Mouse (Mus musculus) myocyte (in vitro differentiated cells): ENCODE data around the gene Sox5. TPM values are rescaled to one million over a fixed set of nuclear protein-coding genes. Genes with fewer than 3 reads are reported as not detected.

Source experiments
- H3K27me3 ChIP-seq: one replicate; pipeline ENCODE4 v1.6.1; 2011; ENCODE audit not compliant: control insufficient read depth, insufficient read depth, insufficient read length
- H3K36me3 ChIP-seq: one replicate; pipeline ENCODE4 v1.6.1; 2011; ENCODE audit not compliant: control insufficient read depth, insufficient read depth
- H3K4me2 ChIP-seq: one replicate; pipeline ENCODE4 v1.6.1; 2011; ENCODE audit warnings: low read depth, control low read depth
- H3K4me3 ChIP-seq: one replicate; pipeline ENCODE4 v1.5.1; 2011; ENCODE audit warnings: mild to moderate bottlenecking, control low read depth, moderate library complexity
- H3K79me2 ChIP-seq: one replicate; pipeline ENCODE4 v1.6.1; 2011; ENCODE audit not compliant: control insufficient read depth, insufficient read depth
- H3ac ChIP-seq: one replicate; pipeline ENCODE4 v1.6.1; 2011; ENCODE audit not compliant: control insufficient read depth, insufficient read length
- CEBPB ChIP-seq: IDR thresholded peaks from 2 replicates; pipeline ENCODE4 v1.6.1; 2011; ENCODE audit warnings: mild to moderate bottlenecking, moderate library complexity; ENCODE audit not compliant: poor library complexity, insufficient read depth, severe bottlenecking
- E2F4 ChIP-seq: IDR thresholded peaks from one replicate; pipeline ENCODE4 v1.6.1; 2011; ENCODE audit warnings: mild to moderate bottlenecking, control low read depth, moderate library complexity; ENCODE audit not compliant: insufficient read depth
- MAX ChIP-seq: IDR thresholded peaks from one replicate; pipeline ENCODE4 v1.6.1; 2011; ENCODE audit warnings: low read depth, mild to moderate bottlenecking, control low read depth
- MYOD1 ChIP-seq, 3 experiments: IDR thresholded peaks; one replicate each; pipeline ENCODE4 v1.6.1; 2011; ENCODE audit warnings: control low read depth in 2 of 3, low read depth in 2 of 3, mild to moderate bottlenecking in 2 of 3, moderate library complexity in 1 of 3; ENCODE audit not compliant: insufficient read length in 2 of 3, control insufficient read depth in 1 of 3
- MYOG ChIP-seq, 3 experiments: IDR thresholded peaks; one replicate each; pipeline ENCODE4 v1.6.1; 2011; ENCODE audit warnings: control low read depth in 2 of 3, low read depth in 2 of 3, mild to moderate bottlenecking in 2 of 3; ENCODE audit not compliant: insufficient read length in 2 of 3, control insufficient read depth in 1 of 3, insufficient read depth in 1 of 3
- POLR2A ChIP-seq: IDR thresholded peaks from one replicate; pipeline ENCODE4 v1.6.1; 2011; ENCODE audit warnings: low read depth, mild to moderate bottlenecking, control low read depth, moderate library complexity; ENCODE audit not compliant: insufficient read length
- POLR2AphosphoS2 ChIP-seq: IDR thresholded peaks from one replicate; pipeline ENCODE4 v1.6.1; 2011; ENCODE audit warnings: low read depth, control low read depth; ENCODE audit not compliant: insufficient read length
- REST ChIP-seq: IDR thresholded peaks from one replicate; pipeline ENCODE4 v1.6.1; 2011; ENCODE audit warnings: mild to moderate bottlenecking, control low read depth, moderate library complexity; ENCODE audit not compliant: insufficient read depth, insufficient read length
- SRF ChIP-seq: IDR thresholded peaks from one replicate; pipeline ENCODE4 v1.6.1; 2011; ENCODE audit warnings: low read depth; ENCODE audit not compliant: control insufficient read depth, insufficient read length
- TCF12 ChIP-seq: IDR thresholded peaks from one replicate; pipeline ENCODE4 v1.6.1; 2011; ENCODE audit warnings: mild to moderate bottlenecking, control low read depth; ENCODE audit not compliant: poor library complexity, insufficient read depth, severe bottlenecking
- TCF3 ChIP-seq: IDR thresholded peaks from one replicate; pipeline ENCODE4 v1.6.1; 2011; ENCODE audit warnings: low read depth, control low read depth; ENCODE audit not compliant: insufficient read length
- USF1 ChIP-seq: IDR thresholded peaks from one replicate; pipeline ENCODE4 v1.6.1; 2011; ENCODE audit warnings: low read depth, mild to moderate bottlenecking, control low read depth, moderate library complexity
- polyA plus RNA-seq: library from polyadenylated mRNA; unstranded; fragments of >200 nt; fragmentation: generic; extraction: Trizol; gene quantifications from one replicate; pipeline ENCODE4 v1.2.1, GENCODE M21; 2012; ENCODE audit warnings: missing spikeins

Gene Sox5
- polyA plus RNA-seq, 1 experiment: 0.50 TPM

- H3K4me2 ChIP-seq: no peak overlapping the region
- H3K27me3 ChIP-seq: no peaks in the 10 kb centered on the region
- no peaks in the 10 kb centered on the region for H3K79me2 ChIP-seq
- no peak overlapping the region for H3K4me3 ChIP-seq
- TF ChIP-seq MYOG (IDR thresholded peaks at IDR 0.05; ENCODE audit: control insufficient read depth in 1 of 3, insufficient read depth in 1 of 3, insufficient read length in 2 of 3, low read depth in 2 of 3) (no peak), POLR2AphosphoS2 (no peak), REST (no peak), MAX (no peak), POLR2A (no peak), E2F4 (no peak), USF1 (no peak), MYOD1 (IDR thresholded peaks at IDR 0.05; ENCODE audit: control insufficient read depth in 1 of 3, insufficient read length in 2 of 3, low read depth in 2 of 3) (no peak), SRF (no peak), TCF3 (no peak), TCF12 (no peak)
- no peak overlapping the region for H3ac ChIP-seq
- H3K36me3 ChIP-seq: no peaks in the 10 kb centered on the region
Measured at GRCm38 (mm10) chr6:144265752-144266151, 516.0 kb downstream of the Sox5 start.

GRCm38 (mm10) chr6:144265004-144265403 is 516.8 kb downstream of the Sox5 start:
- H3K79me2 ChIP-seq: no peaks in the 10 kb centered on the region
- no peaks in the 10 kb centered on the region for H3K36me3 ChIP-seq
- no peak overlapping the region for H3K4me2 ChIP-seq
- H3K4me3 ChIP-seq: no peak overlapping the region
- no peaks in the 10 kb centered on the region for H3K27me3 ChIP-seq
- TF ChIP-seq CEBPB: no peak
- no peak for TF ChIP-seq MAX
- TF ChIP-seq TCF3: no peak
- no peak for TF ChIP-seq MYOG (IDR thresholded peaks at IDR 0.05; ENCODE audit: control insufficient read depth in 1 of 3, insufficient read depth in 1 of 3, insufficient read length in 2 of 3, low read depth in 2 of 3)
- TF ChIP-seq SRF: no peak
- TF ChIP-seq MYOD1 (IDR thresholded peaks at IDR 0.05; ENCODE audit: control insufficient read depth in 1 of 3, insufficient read length in 2 of 3, low read depth in 2 of 3): no peak
- TF ChIP-seq E2F4: no peak
- TF ChIP-seq POLR2A: no peak
- TF ChIP-seq TCF12: no peak
- no peak for TF ChIP-seq REST
- TF ChIP-seq POLR2AphosphoS2: no peak
- TF ChIP-seq USF1: no peak
- H3ac ChIP-seq: no peak overlapping the region

- Histone ChIP-seq H3K36me3 (no peaks in the 10 kb centered on the region), H3K27me3 (no peaks in the 10 kb centered on the region), H3K4me3 (no peak overlapping the region), H3K4me2 (no peak overlapping the region), H3K79me2 (no peaks in the 10 kb centered on the region), H3ac (no peak overlapping the region)
- TF ChIP-seq POLR2A (no peak), CEBPB (no peak), REST (no peak), E2F4 (no peak), USF1 (no peak), MAX (no peak), MYOG (IDR thresholded peaks at IDR 0.05; ENCODE audit: control insufficient read depth in 1 of 3, insufficient read depth in 1 of 3, insufficient read length in 2 of 3, low read depth in 2 of 3) (no peak), TCF3 (no peak), POLR2AphosphoS2 (no peak), SRF (no peak), TCF12 (no peak), MYOD1 (IDR thresholded peaks at IDR 0.05; ENCODE audit: control insufficient read depth in 1 of 3, insufficient read length in 2 of 3, low read depth in 2 of 3) (no peak)
Measured at GRCm38 (mm10) chr6:144264320-144264915, 517.4 kb downstream of the Sox5 start.

- TF ChIP-seq TCF3 (no peak), POLR2AphosphoS2 (no peak), E2F4 (no peak), REST (no peak), MAX (no peak), USF1 (no peak), SRF (no peak), CEBPB (no peak), POLR2A (no peak), MYOG (IDR thresholded peaks at IDR 0.05; ENCODE audit: control insufficient read depth in 1 of 3, insufficient read depth in 1 of 3, insufficient read length in 2 of 3, low read depth in 2 of 3) (no peak), TCF12 (no peak), MYOD1 (IDR thresholded peaks at IDR 0.05; ENCODE audit: control insufficient read depth in 1 of 3, insufficient read length in 2 of 3, low read depth in 2 of 3) (no peak)
- Histone ChIP-seq H3K27me3 (no peaks in the 10 kb centered on the region), H3K4me3 (no peak overlapping the region), H3K4me2 (no peak overlapping the region), H3ac (no peak overlapping the region), H3K79me2 (no peaks in the 10 kb centered on the region), H3K36me3 (no peaks in the 10 kb centered on the region)
Measured at GRCm38 (mm10) chr6:144256500-144256899, 525.3 kb downstream of the Sox5 start.

- Histone ChIP-seq H3K4me2 (no peak overlapping the region), H3K36me3 (no peaks in the 10 kb centered on the region), H3K4me3 (no peak overlapping the region), H3K27me3 (no peaks in the 10 kb centered on the region), H3ac (no peak overlapping the region), H3K79me2 (no peaks in the 10 kb centered on the region)
- no peak for TF ChIP-seq POLR2A
- TF ChIP-seq MYOG (IDR thresholded peaks at IDR 0.05; ENCODE audit: control insufficient read depth in 1 of 3, insufficient read depth in 1 of 3, insufficient read length in 2 of 3, low read depth in 2 of 3): no peak
- no peak for TF ChIP-seq USF1
Measured at GRCm38 (mm10) chr6:144252191-144252718, 529.5 kb downstream of the Sox5 start.
